Mouse (Mus musculus): ENCODE measurements around the gene Lrmda.

The Lrmda gene

GRCm38 (mm10) chr14:22091306-22091705, 71.8 kb downstream of the Lrmda start:
- no peak for DNase-seq (ENCODE audit: low read depth, low spot score)

GRCm38 (mm10) chr14:22093124-22093523, 73.6 kb downstream of the Lrmda start:
- no peak for DNase-seq (ENCODE audit: low read depth, low spot score)

DNA sequence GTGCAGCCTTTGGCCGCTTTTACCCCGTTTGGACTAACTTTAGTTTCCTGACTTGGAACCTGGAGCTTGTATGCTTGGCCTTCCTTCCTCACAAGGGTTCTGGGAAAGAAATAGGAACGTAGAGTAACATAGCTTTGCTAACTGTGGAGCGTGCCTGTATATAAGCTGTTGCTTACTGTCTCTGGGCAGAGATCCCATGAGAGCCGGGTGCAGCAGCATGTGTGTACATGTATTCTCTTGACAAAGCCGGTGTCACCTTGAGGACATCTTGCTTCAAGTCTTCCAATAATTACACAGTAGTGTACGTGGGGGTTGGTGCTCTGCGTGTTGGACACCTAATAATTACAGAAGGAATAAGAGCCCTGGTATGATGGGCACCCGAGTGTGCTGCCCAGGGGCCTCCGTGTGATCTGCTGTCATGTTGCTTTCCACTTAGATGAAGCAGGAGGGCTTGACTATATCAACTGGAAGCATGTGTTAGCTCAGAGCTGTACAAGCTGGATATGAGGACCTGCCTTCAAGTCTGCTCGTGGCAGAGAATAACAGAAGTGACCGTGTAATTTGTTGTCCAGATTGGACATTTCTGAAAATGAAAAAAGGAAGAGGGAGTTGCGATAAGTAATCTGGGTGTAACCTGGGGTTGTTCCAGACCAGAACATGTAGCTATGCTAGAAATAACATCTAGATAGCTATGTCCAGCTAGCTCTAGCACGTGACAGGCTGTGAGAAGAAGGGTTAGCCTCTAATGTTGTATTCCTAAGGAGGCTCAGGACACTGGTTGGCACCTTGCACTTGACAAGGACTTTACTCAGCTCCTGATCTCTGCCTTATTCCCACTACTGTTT, 82.7 kb downstream of the Lrmda start:
- no peak for DNase-seq (ENCODE audit: low read depth, low spot score)

DNA sequence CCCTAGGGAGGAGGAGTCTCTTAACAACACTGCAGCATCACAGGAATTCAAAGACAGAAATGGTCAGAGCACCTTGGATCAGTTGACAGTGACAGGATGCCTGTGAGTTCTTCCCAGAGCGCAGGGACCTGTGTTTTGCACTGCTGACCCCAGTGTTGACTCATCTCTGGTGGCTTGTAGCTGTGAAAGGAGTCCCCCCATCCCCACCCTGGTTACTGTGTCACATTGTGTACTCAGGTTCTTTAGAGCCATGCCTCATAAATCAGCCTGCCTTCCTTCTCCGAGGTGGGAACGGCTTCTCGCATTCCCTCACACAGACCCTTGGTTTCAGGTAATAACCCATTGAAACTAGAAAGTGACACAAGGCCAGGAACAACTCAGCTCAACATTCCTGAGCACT, 86.3 kb downstream of the Lrmda start:
- DNase-seq (ENCODE audit: low read depth, low spot score): no peak

DNA sequence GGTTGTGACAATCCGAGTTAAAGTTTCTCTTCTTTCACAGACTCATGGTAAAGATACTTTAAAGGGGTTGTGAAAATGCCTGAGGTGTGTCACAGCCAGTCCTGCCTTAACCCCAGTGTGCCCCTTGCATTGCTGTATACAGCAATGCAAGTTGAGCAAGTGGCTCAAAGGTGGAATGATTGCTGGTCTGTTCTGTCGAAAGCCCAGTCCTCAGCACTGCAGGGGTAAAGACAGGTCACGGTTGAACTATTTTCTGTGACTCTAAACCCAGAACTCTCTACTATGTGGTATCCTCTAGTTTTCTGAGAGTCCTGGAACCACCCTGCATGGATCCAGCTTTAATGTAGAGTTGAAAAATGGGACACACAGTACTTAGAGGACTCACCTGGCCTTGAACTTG, 87.3 kb downstream of the Lrmda start:
- no peak for DNase-seq (ENCODE audit: low read depth, low spot score)

- no peak for DNase-seq (ENCODE audit: low read depth, low spot score)
Measured at GRCm38 (mm10) chr14:22109423-22109822, 89.9 kb downstream of the Lrmda start.

DNA sequence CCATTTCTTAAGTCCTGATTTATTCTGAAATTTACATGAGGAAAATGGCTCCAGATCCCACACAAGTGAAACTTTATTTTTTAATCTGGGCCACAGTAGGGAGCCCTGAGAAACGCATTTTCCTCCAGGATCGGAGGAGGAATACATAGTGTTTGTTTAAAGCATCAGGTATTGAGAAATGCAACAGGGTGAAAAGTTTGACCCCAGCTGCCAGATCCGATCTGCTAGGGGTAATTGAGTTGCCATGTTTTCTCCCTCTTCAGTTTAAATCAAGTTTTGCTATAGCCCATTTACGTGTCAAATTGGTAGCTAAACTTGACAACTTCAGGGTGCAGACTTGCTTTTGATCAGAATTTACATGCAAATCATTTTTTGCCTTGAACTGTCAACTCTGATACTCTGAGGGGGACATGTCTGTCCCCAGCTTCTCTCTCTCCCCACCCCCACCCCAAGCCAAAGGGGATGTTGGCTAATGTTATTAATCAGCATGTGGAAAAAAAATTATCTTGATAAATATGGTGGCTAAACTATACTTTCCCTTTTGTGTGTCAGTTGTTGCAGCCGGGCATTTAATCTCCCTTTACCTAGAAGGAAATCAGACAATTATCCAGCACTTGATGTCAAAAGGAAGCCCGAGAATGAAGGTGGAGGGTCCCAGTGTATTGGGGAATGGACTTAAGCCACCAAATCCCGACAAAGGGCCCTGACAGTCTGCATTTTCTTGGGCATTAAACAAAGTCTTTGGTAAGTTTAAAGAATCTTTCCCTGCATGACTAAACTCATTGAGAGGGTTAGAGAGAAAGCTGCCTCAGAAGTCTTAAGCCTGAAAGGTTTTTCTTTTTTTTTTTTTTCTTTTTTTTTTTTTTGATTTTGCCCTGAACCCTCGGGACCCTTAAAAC, 94.2 kb downstream of the Lrmda start:
- no peak for DNase-seq (ENCODE audit: low read depth, low spot score)

DNA sequence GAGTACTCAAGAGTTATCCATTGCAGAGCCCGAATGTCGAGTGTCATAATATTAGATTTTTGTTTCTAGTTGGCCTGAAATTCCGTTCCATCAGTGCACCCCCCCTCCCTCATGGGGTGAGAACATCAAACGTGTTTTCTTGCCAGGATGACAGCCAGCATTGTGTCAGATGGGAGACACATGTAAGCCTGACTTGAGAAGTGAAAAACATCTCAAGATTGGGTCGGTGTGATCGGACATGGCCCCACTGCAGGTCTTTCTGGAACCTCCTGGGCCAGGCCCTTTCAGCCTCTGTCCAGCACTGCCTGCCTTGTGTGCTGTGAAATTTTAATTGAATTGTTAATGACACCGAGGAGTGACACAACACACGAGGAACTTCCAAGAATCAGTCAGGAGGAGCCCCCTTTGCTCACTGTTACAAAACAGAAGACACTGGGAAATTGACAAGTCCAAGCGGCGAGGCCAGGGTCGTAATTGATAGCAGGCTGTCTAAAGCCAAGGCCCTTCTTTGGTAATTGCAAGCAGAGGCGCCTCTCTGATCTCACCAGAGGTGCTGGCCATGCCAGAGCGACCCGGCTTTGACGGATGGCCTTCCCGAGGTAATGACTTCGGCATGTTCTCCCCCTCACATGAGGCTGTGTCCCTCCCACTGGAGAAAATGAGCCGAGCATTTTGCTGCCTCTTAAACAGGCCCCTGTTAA, 95.3 kb downstream of the Lrmda start:
- no peak for DNase-seq (ENCODE audit: low read depth, low spot score)

DNA sequence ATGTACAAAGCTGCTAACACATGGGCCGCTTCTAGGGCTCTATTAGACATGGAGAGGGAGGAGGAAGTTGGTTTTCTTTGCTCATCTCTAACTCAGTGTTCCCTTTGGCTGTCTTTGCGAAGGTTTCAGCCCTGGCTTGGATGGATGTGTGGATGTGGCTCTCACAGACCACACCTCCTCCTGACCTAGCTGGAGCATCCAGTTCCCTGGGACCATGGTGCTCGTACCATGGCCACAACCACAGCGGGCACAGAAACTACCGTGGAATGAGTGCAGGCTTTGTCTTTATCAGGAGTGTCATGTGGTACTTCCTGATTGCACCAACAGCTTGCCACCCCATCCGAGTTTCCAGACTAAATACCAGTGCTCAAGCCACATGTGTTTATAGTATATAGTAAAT, 98.6 kb downstream of the Lrmda start:
- DNase-seq (ENCODE audit: low read depth, low spot score): no peak

DNA sequence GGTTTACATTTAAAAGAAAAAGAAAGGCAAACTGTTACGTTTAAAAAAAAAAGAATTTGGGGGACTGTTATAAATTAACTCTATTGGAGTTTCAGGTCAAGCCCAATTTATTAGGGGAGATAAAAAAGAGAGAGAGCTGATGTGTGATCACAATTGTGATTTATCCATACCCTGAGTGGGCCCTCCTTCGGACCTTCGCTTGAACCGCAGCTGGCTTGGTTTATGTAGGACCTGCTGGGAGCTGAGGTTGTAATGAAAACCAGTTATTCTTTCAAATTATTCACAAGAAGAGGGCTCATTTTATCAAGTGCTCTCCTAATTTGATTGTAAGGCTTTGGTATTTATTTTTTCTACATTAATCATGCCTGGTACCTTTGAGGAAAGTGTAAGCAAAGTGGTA, 99.0 kb downstream of the Lrmda start:
- no peak for DNase-seq (ENCODE audit: low read depth, low spot score)

DNA sequence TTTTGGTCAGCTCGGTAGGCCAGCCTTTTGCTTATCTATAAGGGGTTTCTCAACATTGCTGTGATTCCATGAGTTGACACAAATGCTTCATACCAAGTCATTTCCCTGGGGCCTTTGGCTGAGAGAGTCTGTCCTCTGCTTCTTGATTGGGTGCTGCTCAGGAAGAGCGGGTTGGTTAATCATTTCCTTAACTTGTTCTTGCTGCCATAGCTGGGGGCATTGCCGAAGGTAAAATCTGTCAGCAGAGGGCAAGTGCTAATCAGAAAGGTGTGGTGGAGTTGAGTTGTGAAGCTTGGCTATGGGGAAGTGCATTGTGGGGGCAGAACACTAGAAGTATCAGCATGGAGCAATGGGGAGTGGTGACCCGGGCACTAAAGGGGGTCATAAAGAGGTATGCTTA, 106.8 kb downstream of the Lrmda start:
- no peak for DNase-seq (ENCODE audit: low read depth, low spot score)

- DNase-seq (ENCODE audit: low read depth, low spot score): no peak
Measured at GRCm38 (mm10) chr14:22126859-22127258, 107.3 kb downstream of the Lrmda start.

DNA sequence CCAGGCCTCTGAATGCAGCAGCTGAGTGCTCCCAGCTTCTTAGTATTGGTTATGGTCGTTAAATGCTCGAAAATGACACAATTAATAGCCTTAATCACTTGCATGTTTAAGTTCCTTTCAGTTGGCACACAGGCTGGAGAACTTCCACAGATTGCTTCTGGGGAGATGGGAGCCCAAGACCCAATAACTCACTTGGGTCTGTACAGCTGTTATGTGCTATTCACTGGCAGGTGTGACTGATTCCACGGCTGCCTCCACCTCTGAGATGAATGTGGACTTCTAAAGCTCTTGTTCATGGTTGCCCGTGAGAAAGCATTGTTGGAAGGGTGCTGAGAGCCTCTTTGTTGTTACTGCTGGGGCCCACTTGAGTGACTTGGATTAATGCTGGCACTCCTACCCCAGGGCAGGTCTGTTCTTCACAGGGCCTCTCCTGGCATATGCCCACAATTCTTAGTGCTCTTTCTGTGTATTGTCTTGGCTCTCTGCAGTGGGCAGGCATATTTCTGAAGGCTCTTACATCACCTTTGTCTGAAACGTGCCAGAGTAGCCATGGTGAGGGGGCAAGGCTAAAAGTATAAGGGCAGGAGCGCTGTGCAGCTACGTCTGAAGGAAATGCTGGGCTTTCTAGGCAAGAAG, 111.6 kb downstream of the Lrmda start:
- DNase-seq (ENCODE audit: low read depth, low spot score): no peak

DNA sequence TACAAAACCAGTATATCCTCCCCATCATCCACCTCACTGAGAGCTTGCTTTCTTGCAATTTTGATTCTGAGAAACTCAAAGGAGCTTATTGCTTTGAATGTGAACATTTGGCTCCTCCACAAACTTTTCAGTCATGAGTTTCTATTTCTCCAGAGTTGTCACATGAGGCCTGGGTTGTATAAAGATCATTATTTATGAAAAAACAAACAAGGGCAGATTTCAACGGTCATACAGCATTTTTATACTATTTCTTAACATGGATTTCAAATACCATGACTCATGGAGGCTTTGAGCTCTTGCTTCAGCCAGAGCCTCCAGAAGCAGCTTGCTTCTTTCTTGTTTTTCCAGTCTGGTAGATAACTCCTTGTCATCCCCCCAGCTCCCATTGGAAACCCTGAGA, 119.8 kb downstream of the Lrmda start:
- DNase-seq (ENCODE audit: low read depth, low spot score): no peak

GRCm38 (mm10) chr14:22144014-22144413, 124.5 kb downstream of the Lrmda start:
- peak; percentile 86 for DNase-seq (ENCODE audit: low read depth, low spot score)

DNA sequence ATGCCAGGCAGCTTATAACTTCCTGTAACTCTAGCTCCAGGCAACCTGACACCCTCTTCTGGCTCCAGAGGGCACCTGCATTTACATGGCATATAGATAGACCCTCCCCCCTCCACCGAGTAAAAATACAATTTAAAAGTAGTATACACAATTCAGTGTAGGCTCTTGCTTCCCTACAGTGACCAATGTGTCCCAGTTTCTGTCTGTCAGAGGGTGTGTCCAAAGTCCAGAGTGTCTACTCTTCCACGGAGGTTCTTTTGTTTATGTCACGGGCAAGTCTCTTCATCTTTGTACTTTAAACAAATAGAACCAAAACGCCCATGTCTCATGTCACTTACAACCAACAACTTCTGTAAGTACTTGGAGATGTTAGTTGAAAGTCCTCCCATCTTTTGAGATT, 126.4 kb downstream of the Lrmda start:
- no peak for DNase-seq (ENCODE audit: low read depth, low spot score)

GRCm38 (mm10) chr14:22146508-22147044, 127.1 kb downstream of the Lrmda start:
- no peak for DNase-seq (ENCODE audit: low read depth, low spot score)

DNA sequence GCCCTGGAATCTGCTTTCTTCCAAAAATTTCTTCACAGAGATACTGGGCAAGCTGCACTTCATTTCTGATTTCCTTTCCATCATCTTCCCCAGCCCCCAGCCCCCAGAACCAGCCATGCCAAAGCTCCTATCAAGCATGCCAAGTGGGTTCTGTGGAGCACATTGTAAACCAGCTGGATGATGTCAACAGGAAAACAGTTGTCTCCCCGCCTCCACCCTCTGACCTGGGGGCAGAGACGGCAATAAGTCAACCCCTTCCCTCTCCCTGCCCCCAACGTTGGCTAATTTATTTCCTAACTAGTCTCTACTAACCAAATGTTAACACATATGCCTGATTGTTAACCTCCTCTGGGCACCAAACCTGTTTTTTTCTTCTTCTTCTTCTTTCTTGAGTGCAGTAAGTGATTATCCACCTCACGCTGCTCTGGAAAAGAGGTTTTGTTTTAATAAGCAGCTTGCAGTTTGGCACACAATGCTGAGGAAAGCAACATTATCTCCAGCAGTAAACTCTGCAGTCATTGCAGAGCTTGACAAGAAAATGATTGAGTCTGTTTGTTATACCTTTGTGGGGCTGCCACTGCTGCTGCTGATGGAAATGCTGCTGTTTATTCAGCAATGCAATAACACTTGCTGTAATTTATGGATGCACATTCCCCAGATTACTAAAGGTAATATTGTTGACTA, 128.0 kb downstream of the Lrmda start:
- DNase-seq (ENCODE audit: low read depth, low spot score): no peak

- DNase-seq (ENCODE audit: low read depth, low spot score): no peak
Measured at GRCm38 (mm10) chr14:22152701-22153100, 133.2 kb downstream of the Lrmda start.

DNA sequence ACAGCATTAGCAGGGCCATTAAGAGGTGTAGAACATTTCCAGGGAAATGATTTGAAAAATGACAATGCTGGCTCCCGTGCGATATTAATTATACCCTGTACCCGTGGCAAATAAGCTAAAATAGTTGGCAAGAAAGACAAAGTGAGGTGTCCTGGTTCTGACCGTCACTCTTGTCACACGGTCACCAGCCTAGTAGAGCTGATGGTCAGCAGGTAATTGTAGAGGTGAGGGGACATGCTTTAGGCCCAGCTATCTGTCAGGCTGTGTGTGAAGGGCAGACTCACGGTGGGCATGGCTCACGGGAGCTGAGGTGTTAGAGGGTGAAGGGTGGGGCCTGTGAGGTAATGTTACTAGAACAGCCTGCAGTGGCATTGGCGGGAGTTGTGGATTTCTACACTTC, 134.6 kb downstream of the Lrmda start:
- no peak for DNase-seq (ENCODE audit: low read depth, low spot score)

GRCm38 (mm10) chr14:22155034-22155433, 135.5 kb downstream of the Lrmda start:
- peak; percentile 7 for DNase-seq (ENCODE audit: low read depth, low spot score)
